Mouse (Mus musculus) cortical plate, adult 2 months (tissue): Measurements from ENCODE around the gene Naglu.

Experiments
- CTCF ChIP-seq: fragments of 200-500 bp; IDR thresholded peaks from 2 replicates; pipeline ENCODE4 v1.5.1; 2011; ENCODE audit warnings: mild to moderate bottlenecking, control low read depth, low read length; ENCODE audit not compliant: insufficient read depth; ENCODE audit errors: extremely low read depth
- POLR2A ChIP-seq: fragments of 200-500 bp; IDR thresholded peaks from 2 replicates; pipeline ENCODE4 v1.6.1; 2011; ENCODE audit warnings: mild to moderate bottlenecking, low read length, control low read depth; ENCODE audit not compliant: insufficient read depth; ENCODE audit errors: extremely low read depth

DNA sequence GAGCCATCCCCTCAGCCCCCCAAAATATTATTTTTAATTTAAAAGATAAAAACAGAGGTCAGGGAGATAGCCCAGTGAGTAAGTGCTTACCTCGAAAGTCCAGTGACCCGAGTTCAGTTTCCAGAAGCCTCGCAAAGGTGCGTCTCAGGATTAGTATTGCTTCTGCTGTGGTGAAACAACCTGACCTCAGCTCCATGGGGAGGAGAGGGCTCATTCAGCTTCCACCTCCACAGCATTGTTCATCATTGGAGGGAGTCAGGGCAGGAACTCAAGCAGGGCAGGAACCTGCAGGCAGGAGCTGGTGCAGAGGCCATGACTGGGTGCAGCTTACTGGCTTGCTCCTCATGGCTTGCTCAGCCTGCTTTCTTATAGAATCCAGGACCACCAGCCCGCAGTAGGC lies 8.8 kb upstream of the Naglu start:
- TF ChIP-seq CTCF (no peak), POLR2A (no peak)
